Mouse (Mus musculus) bone marrow macrophage, adult 2 months (primary cell): ENCODE data around the gene Rps6kb1.

ENCODE experiments used
- CTCF ChIP-seq: IDR thresholded peaks from 2 replicates; pipeline ENCODE4 v1.5.1; 2012; ENCODE audit warnings: low read depth, mild to moderate bottlenecking, low read length, moderate library complexity
- POLR2A ChIP-seq: IDR thresholded peaks from 2 replicates; pipeline ENCODE4 v1.6.1; 2012; ENCODE audit warnings: mild to moderate bottlenecking, low read depth, low read length, borderline replicate concordance

- TF ChIP-seq CTCF (no peak), POLR2A (no peak)
Measured at GRCm38 (mm10) chr11:86579731-86580318, 35.2 kb upstream of the Rps6kb1 start.
